Mouse (Mus musculus): ENCODE measurements at regions not wholly inside any gene's neighbourhood (a gene's known extent, or its start where the extent isn't known, plus 50 kb on each side); places are given as distances from the start of the nearest gene placed in this dataset.

- TF ChIP-seq CTCF (IDR thresholded peaks at IDR 0.05; ENCODE audit: borderline replicate concordance, insufficient read depth, low read depth, low read length) (no peak), POLR2A (IDR thresholded peaks at IDR 0.05; ENCODE audit: borderline replicate concordance, insufficient read depth, low read length) (no peak)
Measured at GRCm38 (mm10) chr10:126661095-126661615, 240.0 kb downstream of the Atp23 start.

Data from cerebellum, adult 2 months (tissue).